Mouse (Mus musculus) intestine, postnatal 0 days (tissue): Measurements from ENCODE around the gene Stmn1. TPM values are rescaled to one million over a fixed set of nuclear protein-coding genes. Genes with fewer than 3 reads are reported as not detected.

Source experiments
- ATAC-seq: fragments of 200-750 bp; cut with Nextera tagmentation; 2 replicates; pipeline ENCODE4 v1.8.0; 2017; ENCODE audit warnings: mild to moderate bottlenecking, moderate TSS enrichment, moderate library complexity
- H3K27ac ChIP-seq: fragments of 300-500 bp; sonication (generic); 2 replicates; pipeline ENCODE4 v1.5.1; 2014; ENCODE audit warnings: mild to moderate bottlenecking, low read depth, low read length, moderate library complexity
- H3K27me3 ChIP-seq: fragments of 300-500 bp; sonication (generic); replicated peaks from 2 replicates; pipeline ENCODE4 v1.6.1; 2014; ENCODE audit warnings: low read length, mixed read lengths; ENCODE audit not compliant: control insufficient read depth, insufficient read depth
- H3K36me3 ChIP-seq: fragments of 300-500 bp; sonication (generic); 2 replicates; pipeline ENCODE4 v1.6.1; 2014; ENCODE audit warnings: mild to moderate bottlenecking, moderate library complexity; ENCODE audit not compliant: control insufficient read depth, insufficient read depth
- H3K4me1 ChIP-seq: fragments of 300-500 bp; sonication (generic); replicated peaks from 2 replicates; pipeline ENCODE4 v1.6.1; 2014; ENCODE audit warnings: antibody characterized with exemption, low read length, mixed read lengths; ENCODE audit not compliant: control insufficient read depth, insufficient read depth
- H3K4me2 ChIP-seq: fragments of 300-500 bp; sonication (generic); replicated peaks from 2 replicates; pipeline ENCODE4 v1.6.1; 2014; ENCODE audit warnings: low read depth, mild to moderate bottlenecking, moderate library complexity
- H3K4me3 ChIP-seq: fragments of 300-500 bp; sonication (generic); 2 replicates; pipeline ENCODE4 v1.5.1; 2014; ENCODE audit warnings: low read depth, low read length
- H3K9ac ChIP-seq: fragments of 300-500 bp; sonication (generic); 2 replicates; pipeline ENCODE4 v1.6.1; 2014; ENCODE audit warnings: mild to moderate bottlenecking, low read depth, low read length
- H3K9me3 ChIP-seq: fragments of 300-500 bp; sonication (generic); 2 replicates; pipeline ENCODE4 v1.6.1; 2016; ENCODE audit warnings: mixed run types; ENCODE audit not compliant: control insufficient read depth
- CTCF ChIP-seq: sonication (generic); IDR thresholded peaks from 2 replicates; pipeline ENCODE4 v1.5.1; 2016; ENCODE audit warnings: low read depth, mild to moderate bottlenecking, control low read depth, antibody characterized with exemption, moderate library complexity
- WGBS: fragments of 180-500 bp; shearing (Covaris S2); extraction: QIAGEN DNeasy Blood & Tissue Kit; methylation state at CpG from one replicate; pipeline ENCODE4 v1.1.7; 2014; 5-methylcytosine and 5-hydroxymethylcytosine counted together
- polyA plus RNA-seq: library from polyadenylated mRNA; unstranded; fragments of >200 nt; fragmentation: Nextera tagmentation; extraction: Ambion mirVana; gene quantifications from 2 replicates; pipeline ENCODE4 v1.2.1, GENCODE M21; 2015

Gene Stmn1
- polyA plus RNA-seq, result 398 and 412 TPM in 2 replicates

- Histone ChIP-seq H3K9me3 (no peaks in the 10 kb centered on the region), H3K27me3 (no peaks in the 10 kb centered on the region), H3K36me3 (0 out of 2 replicates have a peak, but pooled peaks cover 5% of the 10 kb centered on the region), H3K27ac (peak within 1 kb of the TSS; percentile 71), H3K4me3 (peak within 1 kb of the TSS; percentile 82), H3K4me2 (peak within 1 kb of the TSS; percentile 99), H3K4me1 (no peaks in the 10 kb centered on the region), H3K9ac (peak within 1 kb of the TSS; percentile 77)
- no peak for TF ChIP-seq CTCF
- WGBS, result under 1% methylated on average over 31 of the region's 31 CpGs
- peak; percentile 92 for ATAC-seq
Observed at GRCm38 (mm10) chr4:134468215-134468575, at the start of gene Stmn1. Gene Stmn1 (plus strand): TSS chr4:134468320.

- Histone ChIP-seq H3K9ac (no peak overlapping the region), H3K9me3 (no peaks in the 10 kb centered on the region), H3K4me2 (no peak overlapping the region), H3K27ac (no peak overlapping the region), H3K36me3 (peaks cover 84% of the 10 kb centered on the region), H3K4me3 (no peak overlapping the region), H3K27me3 (no peaks in the 10 kb centered on the region), H3K4me1 (no peaks in the 10 kb centered on the region)
- no peak for ATAC-seq
- TF ChIP-seq CTCF, result no peak
- WGBS, result 70% methylated on average over 11 of the region's 11 CpGs
Observed at GRCm38 (mm10) chr4:134421971-134422370, 46.1 kb upstream of the Stmn1 start.

- no peak for TF ChIP-seq CTCF
- no peak overlapping the region for H3K4me3 ChIP-seq
Observed at GRCm38 (mm10) chr4:134423949-134424348, 44.2 kb upstream of the Stmn1 start.

GRCm38 (mm10) chr4:134425088-134425487 is 43.0 kb upstream of the Stmn1 start:
- H3K9me3 ChIP-seq, result no peaks in the 10 kb centered on the region
- no peak overlapping the region for H3K4me2 ChIP-seq
- no peak overlapping the region for H3K9ac ChIP-seq
- no peak for TF ChIP-seq CTCF
- 76% methylated on average over 7 of the region's 7 CpGs for WGBS
- no peak overlapping the region for H3K27ac ChIP-seq
- no peaks in the 10 kb centered on the region for H3K4me1 ChIP-seq
- H3K4me3 ChIP-seq, result no peak overlapping the region
- H3K27me3 ChIP-seq, result no peaks in the 10 kb centered on the region
- ATAC-seq, result no peak
- H3K36me3 ChIP-seq, result peaks cover 64% of the 10 kb centered on the region

More at GRCm38 (mm10) chr4:134423949-134424348, 44.2 kb upstream of the Stmn1 start:
- ATAC-seq, result no peak
- no peak overlapping the region for H3K9ac ChIP-seq
- no peaks in the 10 kb centered on the region for H3K27me3 ChIP-seq
- H3K4me1 ChIP-seq, result no peaks in the 10 kb centered on the region
- 88% methylated on average over 7 of the region's 7 CpGs for WGBS
- peaks cover 70% of the 10 kb centered on the region for H3K36me3 ChIP-seq
- H3K4me2 ChIP-seq, result no peak overlapping the region
- no peak overlapping the region for H3K27ac ChIP-seq
- no peaks in the 10 kb centered on the region for H3K9me3 ChIP-seq

GRCm38 (mm10) chr4:134430381-134431004 is 37.6 kb upstream of the Stmn1 start:
- Histone ChIP-seq H3K9me3 (no peaks in the 10 kb centered on the region), H3K4me1 (no peaks in the 10 kb centered on the region), H3K4me2 (no peak overlapping the region), H3K36me3 (peaks cover 16% of the 10 kb centered on the region), H3K9ac (no peak overlapping the region), H3K27me3 (no peaks in the 10 kb centered on the region), H3K27ac (no peak overlapping the region), H3K4me3 (no peak overlapping the region)
- TF ChIP-seq CTCF, result no peak
- no peak for ATAC-seq
- WGBS, result 43% methylated on average over 23 of the region's 23 CpGs

- no peak overlapping the region for H3K4me3 ChIP-seq
- H3K27me3 ChIP-seq, result no peaks in the 10 kb centered on the region
- no peak overlapping the region for H3K27ac ChIP-seq
- no peak for ATAC-seq
- 89% methylated on average over 15 of the region's 15 CpGs for WGBS
- no peaks in the 10 kb centered on the region for H3K36me3 ChIP-seq
- H3K4me2 ChIP-seq, result no peak overlapping the region
- TF ChIP-seq CTCF, result no peak
- H3K4me1 ChIP-seq, result no peaks in the 10 kb centered on the region
- no peak overlapping the region for H3K9ac ChIP-seq
- no peaks in the 10 kb centered on the region for H3K9me3 ChIP-seq
Observed at GRCm38 (mm10) chr4:134432686-134433360, 35.3 kb upstream of the Stmn1 start.
